Mouse (Mus musculus): ENCODE measurements at regions not wholly inside any gene's neighbourhood (a gene's known extent, or its start where the extent isn't known, plus 50 kb on each side); places are given as distances from the start of the nearest gene placed in this dataset.

DNA sequence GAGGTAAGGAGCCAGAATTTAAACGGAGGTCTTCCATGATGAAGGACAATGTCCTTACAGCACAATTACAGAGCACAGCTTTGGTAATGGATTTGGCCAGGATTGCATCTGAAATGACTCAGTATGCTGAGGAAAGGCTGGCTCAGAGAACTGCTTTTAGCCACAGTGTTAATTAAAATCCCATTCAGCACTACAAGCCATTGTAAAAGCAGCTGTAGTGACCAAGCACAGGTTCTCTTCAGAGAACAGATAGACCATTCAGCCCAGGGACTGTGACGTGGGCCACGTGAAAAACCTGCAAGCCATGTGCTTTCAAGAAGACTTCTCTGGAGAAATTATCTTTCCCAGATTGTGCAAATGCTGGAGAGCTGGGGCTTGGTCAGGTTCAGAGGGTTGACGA is 979.7 kb downstream of the Slc22a22 start:
- no peaks in the 10 kb centered on the region for H3K9me3 ChIP-seq (ENCODE audit: control insufficient read depth, low read length)
- no peaks in the 10 kb centered on the region for H3K36me3 ChIP-seq (ENCODE audit: control insufficient read depth, insufficient read depth, low read length)
- no peaks in the 10 kb centered on the region for H3K27me3 ChIP-seq (ENCODE audit: control insufficient read depth, insufficient read depth, low read length)
- no peak overlapping the region for H3K9ac ChIP-seq (ENCODE audit: low read length)
- ATAC-seq (ENCODE audit: low FRiP score, low TSS enrichment) (no peak), DNase-seq (ENCODE audit: low spot score) (no peak)
- H3K4me3 ChIP-seq (ENCODE audit: low read depth, low read length) = no peak overlapping the region
- no peak for TF ChIP-seq CTCF (IDR thresholded peaks at IDR 0.05; ENCODE audit: low read depth)
- TF ChIP-seq EP300 (optimal IDR thresholded peaks at IDR 0.05) = no peak
- H3K4me2 ChIP-seq (replicated peaks; ENCODE audit: low read depth) = no peak overlapping the region
- H3K27ac ChIP-seq (replicated peaks) = no peak overlapping the region
- 84% methylated on average over 4 of the region's 4 CpGs for WGBS
- no peaks in the 10 kb centered on the region for H3K4me1 ChIP-seq (replicated peaks; ENCODE audit: control insufficient read depth, insufficient read depth)

DNA sequence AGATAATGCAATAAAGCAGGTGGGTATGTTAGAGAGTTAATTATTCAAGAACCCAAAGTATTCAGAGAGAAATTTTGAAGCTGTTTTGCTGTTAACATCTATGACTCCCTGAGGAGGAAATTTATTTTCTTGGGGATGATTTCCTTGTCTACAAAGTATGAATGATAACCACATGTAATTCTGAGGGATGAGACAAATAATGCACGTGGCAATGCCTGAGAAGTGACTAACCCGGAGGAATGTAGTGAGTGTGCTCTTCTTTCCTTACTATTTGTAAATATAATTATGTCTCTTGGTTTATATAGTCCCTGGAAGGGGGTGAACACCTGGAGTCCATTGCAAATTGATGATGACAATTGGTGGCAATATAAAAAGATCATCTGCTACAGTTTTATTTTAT is 981.1 kb downstream of the Slc22a22 start:
- H3K4me2 ChIP-seq (replicated peaks; ENCODE audit: low read depth) = no peak overlapping the region
- H3K9ac ChIP-seq (ENCODE audit: low read length) = no peak overlapping the region
- H3K4me3 ChIP-seq (ENCODE audit: low read depth, low read length) = no peak overlapping the region
- DNase-seq (ENCODE audit: low spot score) = no peak
- H3K27me3 ChIP-seq (ENCODE audit: control insufficient read depth, insufficient read depth, low read length) = no peaks in the 10 kb centered on the region
- no peak overlapping the region for H3K27ac ChIP-seq (replicated peaks)
- TF ChIP-seq CTCF (IDR thresholded peaks at IDR 0.05; ENCODE audit: low read depth) (no peak), EP300 (optimal IDR thresholded peaks at IDR 0.05) (no peak)
- WGBS = 68% methylated on average over 2 of the region's 2 CpGs
- no peaks in the 10 kb centered on the region for H3K4me1 ChIP-seq (replicated peaks; ENCODE audit: control insufficient read depth, insufficient read depth)
- no peaks in the 10 kb centered on the region for H3K9me3 ChIP-seq (ENCODE audit: control insufficient read depth, low read length)
- no peaks in the 10 kb centered on the region for H3K36me3 ChIP-seq (ENCODE audit: control insufficient read depth, insufficient read depth, low read length)
- no peak for ATAC-seq (ENCODE audit: low FRiP score, low TSS enrichment)

DNA sequence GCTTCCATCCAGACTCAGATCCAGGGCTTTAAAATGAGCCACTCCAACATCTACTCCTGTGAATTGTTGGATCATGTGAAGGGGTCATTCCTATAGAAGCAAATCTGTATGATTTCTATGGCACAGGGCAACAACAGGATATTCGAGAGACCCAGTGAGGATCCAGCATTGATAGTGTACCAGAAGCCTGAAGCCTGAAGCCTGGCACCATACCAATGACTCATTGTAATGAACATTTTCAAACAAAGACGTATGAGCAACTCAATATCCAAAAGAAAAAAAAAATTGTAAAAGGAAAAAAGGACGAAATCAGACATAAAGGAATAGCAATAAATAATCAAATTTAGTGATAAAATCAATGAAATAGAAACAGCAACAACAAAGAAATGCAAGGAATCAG is 991.5 kb downstream of the Slc22a22 start:
- no peak overlapping the region for H3K4me2 ChIP-seq (replicated peaks; ENCODE audit: low read depth)
- H3K9me3 ChIP-seq (ENCODE audit: control insufficient read depth, low read length) = no peaks in the 10 kb centered on the region
- no peaks in the 10 kb centered on the region for H3K4me1 ChIP-seq (replicated peaks; ENCODE audit: control insufficient read depth, insufficient read depth)
- H3K4me3 ChIP-seq (ENCODE audit: low read depth, low read length) = no peak overlapping the region
- H3K27me3 ChIP-seq (ENCODE audit: control insufficient read depth, insufficient read depth, low read length) = no peaks in the 10 kb centered on the region
- H3K9ac ChIP-seq (ENCODE audit: low read length) = no peak overlapping the region
- WGBS = 63% methylated on average over 3 of the region's 3 CpGs
- DNase-seq (ENCODE audit: low spot score) = no peak
- H3K36me3 ChIP-seq (ENCODE audit: control insufficient read depth, insufficient read depth, low read length) = no peaks in the 10 kb centered on the region
- H3K27ac ChIP-seq (replicated peaks) = no peak overlapping the region
- no peak for TF ChIP-seq CTCF (IDR thresholded peaks at IDR 0.05; ENCODE audit: low read depth)
- TF ChIP-seq EP300 (optimal IDR thresholded peaks at IDR 0.05) = no peak
- ATAC-seq (ENCODE audit: low FRiP score, low TSS enrichment) = no peak

DNA sequence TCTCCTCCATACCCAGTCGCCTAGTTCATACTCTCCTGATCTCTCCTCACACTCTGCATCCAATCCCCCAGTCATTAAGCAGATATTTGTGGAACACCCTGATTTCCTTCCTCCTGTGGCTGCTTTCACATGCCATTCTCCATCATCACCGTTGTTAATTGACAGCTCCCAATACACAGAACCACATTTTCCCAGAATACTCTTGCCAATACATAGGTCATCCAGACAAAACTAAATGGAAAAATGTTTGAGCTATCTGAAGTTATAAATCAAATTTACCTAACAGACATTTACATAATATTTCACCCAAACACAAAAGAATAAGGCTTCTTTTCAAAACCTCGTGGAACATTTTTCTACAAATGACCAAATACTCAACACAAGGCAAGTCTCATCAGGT is 992.7 kb downstream of the Slc22a22 start:
- Histone ChIP-seq H3K9me3 (ENCODE audit: control insufficient read depth, low read length) (no peaks in the 10 kb centered on the region), H3K9ac (ENCODE audit: low read length) (no peak overlapping the region), H3K27ac (replicated peaks) (no peak overlapping the region), H3K4me3 (ENCODE audit: low read depth, low read length) (no peak overlapping the region), H3K4me2 (replicated peaks; ENCODE audit: low read depth) (no peak overlapping the region), H3K4me1 (replicated peaks; ENCODE audit: control insufficient read depth, insufficient read depth) (no peaks in the 10 kb centered on the region), H3K27me3 (ENCODE audit: control insufficient read depth, insufficient read depth, low read length) (no peaks in the 10 kb centered on the region), H3K36me3 (ENCODE audit: control insufficient read depth, insufficient read depth, low read length) (no peaks in the 10 kb centered on the region)
- no peak for DNase-seq (ENCODE audit: low spot score)
- TF ChIP-seq CTCF (IDR thresholded peaks at IDR 0.05; ENCODE audit: low read depth) (no peak), EP300 (optimal IDR thresholded peaks at IDR 0.05) (no peak)
- 61% methylated on average over 3 of the region's 3 CpGs for WGBS
- no peak for ATAC-seq (ENCODE audit: low FRiP score, low TSS enrichment)

DNA sequence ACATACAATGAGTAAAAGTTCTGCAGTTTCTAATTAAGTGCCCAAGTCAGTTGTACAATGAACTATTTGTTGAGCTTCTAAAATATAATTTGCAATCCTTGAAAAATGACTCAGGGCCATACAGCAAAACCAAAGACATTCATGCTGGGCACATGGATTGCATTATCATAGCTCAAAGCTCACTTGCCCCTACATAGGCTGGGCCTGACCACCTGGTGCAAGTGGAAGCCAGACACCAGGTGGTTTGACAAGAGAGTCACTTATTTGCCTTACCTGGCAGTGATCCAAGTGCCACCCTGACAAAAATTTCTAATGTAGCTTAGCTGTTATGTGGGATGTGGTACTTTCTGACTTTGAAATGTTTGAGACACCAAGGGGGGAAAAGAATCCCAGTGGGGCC is 997.7 kb downstream of the Slc22a22 start:
- ATAC-seq (ENCODE audit: low FRiP score, low TSS enrichment) (no peak), DNase-seq (ENCODE audit: low spot score) (no peak)
- no peaks in the 10 kb centered on the region for H3K9me3 ChIP-seq (ENCODE audit: control insufficient read depth, low read length)
- H3K27ac ChIP-seq (replicated peaks) = no peak overlapping the region
- H3K4me1 ChIP-seq (replicated peaks; ENCODE audit: control insufficient read depth, insufficient read depth) = no peaks in the 10 kb centered on the region
- no peaks in the 10 kb centered on the region for H3K27me3 ChIP-seq (ENCODE audit: control insufficient read depth, insufficient read depth, low read length)
- no peak overlapping the region for H3K4me2 ChIP-seq (replicated peaks; ENCODE audit: low read depth)
- no peaks in the 10 kb centered on the region for H3K36me3 ChIP-seq (ENCODE audit: control insufficient read depth, insufficient read depth, low read length)
- H3K9ac ChIP-seq (ENCODE audit: low read length) = no peak overlapping the region
- H3K4me3 ChIP-seq (ENCODE audit: low read depth, low read length) = no peak overlapping the region
- TF ChIP-seq EP300 (optimal IDR thresholded peaks at IDR 0.05) (no peak), CTCF (IDR thresholded peaks at IDR 0.05; ENCODE audit: low read depth) (no peak)

DNA sequence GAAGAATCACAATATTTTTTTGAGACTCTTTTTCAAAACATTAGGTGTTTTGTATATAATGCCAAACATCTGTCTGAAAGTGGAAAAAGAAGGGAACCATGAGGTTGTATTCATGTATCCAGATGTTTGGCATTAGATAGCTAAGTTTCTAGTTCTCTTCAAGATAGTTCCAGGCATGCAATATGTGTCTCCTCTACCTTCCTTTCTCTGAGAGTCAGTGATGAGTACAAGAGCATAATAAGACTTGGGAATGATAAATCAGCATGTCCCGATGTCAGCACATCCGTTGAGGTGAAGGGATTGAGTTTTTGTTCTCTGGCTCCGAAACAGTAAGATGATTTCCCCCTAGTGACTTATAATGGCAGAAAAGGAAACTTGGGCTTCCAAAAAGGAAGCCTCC is 998.4 kb downstream of the Slc22a22 start:
- Histone ChIP-seq H3K9ac (ENCODE audit: low read length) (no peak overlapping the region), H3K4me2 (replicated peaks; ENCODE audit: low read depth) (no peak overlapping the region), H3K4me3 (ENCODE audit: low read depth, low read length) (no peak overlapping the region), H3K9me3 (ENCODE audit: control insufficient read depth, low read length) (no peaks in the 10 kb centered on the region), H3K4me1 (replicated peaks; ENCODE audit: control insufficient read depth, insufficient read depth) (no peaks in the 10 kb centered on the region), H3K36me3 (ENCODE audit: control insufficient read depth, insufficient read depth, low read length) (no peaks in the 10 kb centered on the region), H3K27me3 (ENCODE audit: control insufficient read depth, insufficient read depth, low read length) (no peaks in the 10 kb centered on the region), H3K27ac (replicated peaks) (no peak overlapping the region)
- 53% methylated on average over 3 of the region's 3 CpGs for WGBS
- no peak for TF ChIP-seq CTCF (IDR thresholded peaks at IDR 0.05; ENCODE audit: low read depth)
- no peak for TF ChIP-seq EP300 (optimal IDR thresholded peaks at IDR 0.05)
- no peak for DNase-seq (ENCODE audit: low spot score)
- no peak for ATAC-seq (ENCODE audit: low FRiP score, low TSS enrichment)

Measured in stomach, postnatal 0 days (tissue).